Mouse (Mus musculus) embryonic facial prominence, embryonic 15.5 days (tissue): ENCODE measurements around the gene 1700125H20Rik. TPM values are rescaled to one million over a fixed set of nuclear protein-coding genes. Genes with fewer than 3 reads are reported as not detected.

Experiments
- ATAC-seq: fragments of 200-750 bp; cut with Nextera tagmentation; 2 replicates; pipeline ENCODE4 v1.8.0; 2017; ENCODE audit warnings: low read depth, moderate TSS enrichment; ENCODE audit not compliant: insufficient number of reproducible peaks, low FRiP score, low TSS enrichment
- H3K27ac ChIP-seq: fragments of 300-500 bp; sonication (generic); replicated peaks from 2 replicates; pipeline ENCODE4 v1.5.1; 2015; ENCODE audit warnings: mild to moderate bottlenecking, inconsistent platforms
- H3K27me3 ChIP-seq: fragments of 300-500 bp; sonication (generic); 2 replicates; pipeline ENCODE4 v1.6.1; 2015; ENCODE audit warnings: inconsistent platforms
- H3K36me3 ChIP-seq: fragments of 300-500 bp; sonication (generic); 2 replicates; pipeline ENCODE4 v1.6.1; 2015; ENCODE audit warnings: mild to moderate bottlenecking, inconsistent platforms
- H3K4me1 ChIP-seq: fragments of 300-500 bp; sonication (generic); 2 replicates; pipeline ENCODE4 v1.6.1; 2015; ENCODE audit warnings: inconsistent platforms
- H3K4me2 ChIP-seq: fragments of 300-500 bp; sonication (generic); replicated peaks from 2 replicates; pipeline ENCODE4 v1.6.1; 2015; ENCODE audit warnings: mild to moderate bottlenecking, inconsistent platforms
- H3K4me3 ChIP-seq: fragments of 300-500 bp; sonication (generic); replicated peaks from 2 replicates; pipeline ENCODE4 v1.5.1; 2015; ENCODE audit warnings: mild to moderate bottlenecking, inconsistent platforms
- H3K9ac ChIP-seq: fragments of 300-500 bp; sonication (generic); 2 replicates; pipeline ENCODE4 v1.6.1; 2015; ENCODE audit warnings: inconsistent platforms
- H3K9me3 ChIP-seq: fragments of 300-500 bp; sonication (generic); replicated peaks from 2 replicates; pipeline ENCODE4 v1.6.1; 2016; ENCODE audit warnings: inconsistent platforms
- WGBS: fragments of 180-500 bp; shearing (Covaris S2); methylation state at CpG from one replicate; pipeline ENCODE4 v1.1.7; 2015; 5-methylcytosine and 5-hydroxymethylcytosine counted together
- polyA plus RNA-seq: library from polyadenylated mRNA; unstranded; fragments of >200 nt; fragmentation: Nextera tagmentation; extraction: Ambion mirVana; gene quantifications from 2 replicates; pipeline ENCODE4 v1.2.1, GENCODE M21; 2015

The 1700125H20Rik gene
- polyA plus RNA-seq, 1 experiment from 2014 or later: 0.25 TPM

GRCm38 (mm10) chr11:85184839-85185238, 14.6 kb downstream of the 1700125H20Rik start:
- H3K4me3 ChIP-seq: no peak overlapping the region
- H3K36me3 ChIP-seq: peaks cover 16% of the 10 kb centered on the region
- no peak overlapping the region for H3K27ac ChIP-seq
- H3K27me3 ChIP-seq: no peaks in the 10 kb centered on the region
- H3K4me2 ChIP-seq: no peak overlapping the region
- no peaks in the 10 kb centered on the region for H3K9me3 ChIP-seq
- no peak for ATAC-seq
- 0 out of 2 replicates have a peak, but pooled peaks cover 3% of the 10 kb centered on the region for H3K4me1 ChIP-seq
- WGBS: 85% methylated on average over 6 of the region's 6 CpGs
- no peak overlapping the region for H3K9ac ChIP-seq

- no peaks in the 10 kb centered on the region for H3K9me3 ChIP-seq
- ATAC-seq: no peak
- no peaks in the 10 kb centered on the region for H3K27me3 ChIP-seq
- H3K9ac ChIP-seq: no peak overlapping the region
- WGBS: 89% methylated on average over 4 of the region's 4 CpGs
- no peaks in the 10 kb centered on the region for H3K4me1 ChIP-seq
- no peak overlapping the region for H3K27ac ChIP-seq
- H3K4me3 ChIP-seq: no peak overlapping the region
- no peak overlapping the region for H3K4me2 ChIP-seq
- peaks cover 53% of the 10 kb centered on the region for H3K36me3 ChIP-seq
Measured at GRCm38 (mm10) chr11:85189110-85189509, 18.9 kb downstream of the 1700125H20Rik start.

GRCm38 (mm10) chr11:85190741-85191140, 20.5 kb downstream of the 1700125H20Rik start:
- 92% methylated on average over 12 of the region's 12 CpGs for WGBS
- no peak for ATAC-seq
- H3K36me3 ChIP-seq: peaks cover 69% of the 10 kb centered on the region
- H3K27me3 ChIP-seq: no peaks in the 10 kb centered on the region
- H3K4me3 ChIP-seq: no peak overlapping the region
- H3K9me3 ChIP-seq: no peaks in the 10 kb centered on the region
- H3K27ac ChIP-seq: no peak overlapping the region
- no peak overlapping the region for H3K9ac ChIP-seq
- H3K4me2 ChIP-seq: no peak overlapping the region
- H3K4me1 ChIP-seq: no peaks in the 10 kb centered on the region

- 96% methylated on average over 11 of the region's 11 CpGs for WGBS
- Histone ChIP-seq H3K27ac (no peak overlapping the region), H3K9ac (no peak overlapping the region), H3K9me3 (no peaks in the 10 kb centered on the region), H3K4me3 (no peak overlapping the region), H3K4me2 (no peak overlapping the region), H3K27me3 (no peaks in the 10 kb centered on the region), H3K4me1 (no peaks in the 10 kb centered on the region), H3K36me3 (peaks cover 84% of the 10 kb centered on the region)
- no peak for ATAC-seq
Measured at GRCm38 (mm10) chr11:85194206-85194605, 24.0 kb downstream of the 1700125H20Rik start.

- WGBS: 90% methylated on average over 9 of the region's 9 CpGs
- Histone ChIP-seq H3K9ac (no peak overlapping the region), H3K27me3 (no peaks in the 10 kb centered on the region), H3K9me3 (no peaks in the 10 kb centered on the region), H3K4me3 (no peak overlapping the region), H3K27ac (no peak overlapping the region), H3K4me2 (no peak overlapping the region), H3K36me3 (peaks cover 85% of the 10 kb centered on the region), H3K4me1 (no peaks in the 10 kb centered on the region)
- no peak for ATAC-seq
Measured at GRCm38 (mm10) chr11:85196046-85196445, 25.8 kb downstream of the 1700125H20Rik start.

- H3K9ac ChIP-seq: no peak overlapping the region
- H3K36me3 ChIP-seq: peaks cover 77% of the 10 kb centered on the region
- no peaks in the 10 kb centered on the region for H3K4me1 ChIP-seq
- 82% methylated on average over 2 of the region's 2 CpGs for WGBS
- no peak overlapping the region for H3K4me2 ChIP-seq
- H3K27ac ChIP-seq: no peak overlapping the region
- H3K27me3 ChIP-seq: no peaks in the 10 kb centered on the region
- no peaks in the 10 kb centered on the region for H3K9me3 ChIP-seq
- no peak for ATAC-seq
- H3K4me3 ChIP-seq: no peak overlapping the region
Measured at GRCm38 (mm10) chr11:85198906-85199305, 28.7 kb downstream of the 1700125H20Rik start.

GRCm38 (mm10) chr11:85206231-85206630, 36.0 kb downstream of the 1700125H20Rik start:
- Histone ChIP-seq H3K27me3 (no peaks in the 10 kb centered on the region), H3K27ac (no peak overlapping the region), H3K4me3 (no peak overlapping the region), H3K4me1 (no peaks in the 10 kb centered on the region), H3K9ac (no peak overlapping the region), H3K4me2 (no peak overlapping the region), H3K36me3 (peaks cover 68% of the 10 kb centered on the region), H3K9me3 (no peaks in the 10 kb centered on the region)
- ATAC-seq: no peak

GRCm38 (mm10) chr11:85211151-85211550, 40.9 kb downstream of the 1700125H20Rik start:
- no peak for ATAC-seq
- no peak overlapping the region for H3K4me3 ChIP-seq
- H3K9me3 ChIP-seq: no peaks in the 10 kb centered on the region
- H3K9ac ChIP-seq: no peak overlapping the region
- no peak overlapping the region for H3K27ac ChIP-seq
- H3K27me3 ChIP-seq: no peaks in the 10 kb centered on the region
- H3K36me3 ChIP-seq: peaks cover 76% of the 10 kb centered on the region
- WGBS: 92% methylated on average over 2 of the region's 2 CpGs
- no peaks in the 10 kb centered on the region for H3K4me1 ChIP-seq
- no peak overlapping the region for H3K4me2 ChIP-seq

- Histone ChIP-seq H3K27me3 (no peaks in the 10 kb centered on the region), H3K4me3 (no peak overlapping the region), H3K9me3 (no peaks in the 10 kb centered on the region), H3K36me3 (peaks cover 61% of the 10 kb centered on the region), H3K9ac (no peak overlapping the region), H3K4me2 (no peak overlapping the region), H3K27ac (no peak overlapping the region), H3K4me1 (peaks cover 3% of the 10 kb centered on the region; the same call in 1 of the 2 replicates)
- no peak for ATAC-seq
- 96% methylated on average over 2 of the region's 2 CpGs for WGBS
Measured at GRCm38 (mm10) chr11:85213215-85213614, 43.0 kb downstream of the 1700125H20Rik start.

GRCm38 (mm10) chr11:85214679-85215078, 44.5 kb downstream of the 1700125H20Rik start:
- H3K27me3 ChIP-seq: no peaks in the 10 kb centered on the region
- H3K36me3 ChIP-seq: peaks cover 49% of the 10 kb centered on the region
- H3K27ac ChIP-seq: no peak overlapping the region
- H3K4me3 ChIP-seq: no peak overlapping the region
- no peak overlapping the region for H3K4me2 ChIP-seq
- no peak for ATAC-seq
- 93% methylated on average over 3 of the region's 3 CpGs for WGBS
- H3K9me3 ChIP-seq: no peaks in the 10 kb centered on the region
- H3K9ac ChIP-seq: no peak overlapping the region
- peaks cover 3% of the 10 kb centered on the region; the same call in 1 of the 2 replicates for H3K4me1 ChIP-seq

GRCm38 (mm10) chr11:85219014-85219413, 48.8 kb downstream of the 1700125H20Rik start:
- Histone ChIP-seq H3K9ac (no peak overlapping the region), H3K27ac (no peak overlapping the region), H3K36me3 (peaks cover 27% of the 10 kb centered on the region), H3K4me2 (no peak overlapping the region), H3K27me3 (no peaks in the 10 kb centered on the region), H3K9me3 (no peaks in the 10 kb centered on the region), H3K4me1 (peaks cover 3% of the 10 kb centered on the region; the same call in 1 of the 2 replicates), H3K4me3 (no peak overlapping the region)
- 79% methylated on average over 3 of the region's 3 CpGs for WGBS
- no peak for ATAC-seq

GRCm38 (mm10) chr11:85222561-85222960, 52.4 kb downstream of the 1700125H20Rik start:
- H3K27ac ChIP-seq: no peak overlapping the region
- peaks cover 18% of the 10 kb centered on the region for H3K36me3 ChIP-seq
- no peaks in the 10 kb centered on the region for H3K27me3 ChIP-seq
- H3K4me2 ChIP-seq: no peak overlapping the region
- no peaks in the 10 kb centered on the region for H3K4me1 ChIP-seq
- no peak for ATAC-seq
- H3K9me3 ChIP-seq: no peaks in the 10 kb centered on the region
- no peak overlapping the region for H3K4me3 ChIP-seq
- 97% methylated on average over 6 of the region's 6 CpGs for WGBS
- no peak overlapping the region for H3K9ac ChIP-seq
